In the genomic region with DNA sequence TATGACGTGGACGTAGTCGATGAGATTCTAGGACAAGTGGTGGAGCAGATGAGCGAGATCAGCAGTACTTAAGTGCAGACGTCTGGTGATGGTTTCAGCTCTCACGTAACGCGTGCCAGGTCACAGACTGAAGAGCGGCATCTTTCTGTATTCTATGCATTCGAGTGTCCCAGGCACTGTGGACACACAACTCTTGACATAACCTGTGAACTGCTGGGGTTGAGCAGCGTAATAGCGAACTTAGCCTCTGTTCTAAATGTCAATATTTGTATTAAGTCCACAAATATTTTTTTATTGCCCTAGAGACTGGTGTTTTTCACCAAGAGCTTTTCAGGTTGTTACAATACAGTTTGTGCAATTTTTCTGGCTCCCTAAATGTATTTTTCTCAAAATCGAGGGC, we compare ENCODE assay signal across 22 mouse cellular contexts. TPM values are rescaled to one million over a fixed set of nuclear protein-coding genes. Genes with fewer than 3 reads are reported as not detected.
DNase-seq lines count a peak whose midpoint lies in the region; ATAC-seq and TF ChIP-seq lines count a peak whose summit lies in the region.
"Had no signal": no experiment of that assay in that cellular context is flagged by ENCODE, and none has a peak within 500 bp of the region (broad histone marks: within the 10 kb centered on the region; RNA-seq: fewer than 3 reads in every experiment).

No protein-coding gene starts in this region.

- H3K36me3 ChIP-seq in liver, adult 2 months (ENCODE audit: control insufficient read depth, insufficient read depth, low read length), result peaks cover 44% of the 10 kb centered on the region
- peaks cover 69% of the 10 kb centered on the region for H3K36me3 ChIP-seq in liver, postnatal 0 days (replicated peaks; ENCODE audit: insufficient read depth, low read length)
- H3K36me3 ChIP-seq in liver, embryonic 11.5 days (ENCODE audit: control insufficient read depth, insufficient read depth, low read length), result peaks cover 34% of the 10 kb centered on the region

- no peak overlapping the region for H3K4me2 ChIP-seq in liver, postnatal 0 days (ENCODE audit: low read depth, low read length)
- H3K4me2 ChIP-seq in liver, embryonic 11.5 days, result no peak overlapping the region
- H3K4me2 ChIP-seq: embryonic facial prominence, embryonic 13.5 days; embryonic facial prominence, embryonic 15.5 days; forebrain, embryonic 12.5 days had no signal

- no peak for TF ChIP-seq CTCF in liver, adult 2 months (IDR thresholded peaks at IDR 0.05; ENCODE audit: low read depth, low read length)
- no peak for TF ChIP-seq CTCF in liver, postnatal 0 days (IDR thresholded peaks at IDR 0.05; ENCODE audit: low read depth)
- TF ChIP-seq CTCF in lung, adult 2 months (IDR thresholded peaks at IDR 0.05; ENCODE audit: insufficient read depth, low read length), result no peak

- 18% methylated on average over 13 of the region's 13 CpGs for WGBS in liver, adult 2 months
- WGBS in liver, postnatal 0 days (ENCODE audit: insufficient replicate concordance), result 80% methylated on average over 13 of the region's 13 CpGs
- 90% methylated on average over 13 of the region's 13 CpGs for WGBS in liver, embryonic 11.5 days
- 73% methylated on average over 13 of the region's 13 CpGs for WGBS in lung, adult 2 months

- H3K27me3 ChIP-seq in liver, adult 2 months (ENCODE audit: control insufficient read depth, insufficient read depth, low read length), result no peaks in the 10 kb centered on the region
- no peaks in the 10 kb centered on the region for H3K27me3 ChIP-seq in liver, postnatal 0 days (ENCODE audit: insufficient read depth, low read length)
- no peaks in the 10 kb centered on the region for H3K27me3 ChIP-seq in liver, embryonic 11.5 days (replicated peaks; ENCODE audit: control insufficient read depth, insufficient read depth, low read length)
- H3K27me3 ChIP-seq: embryonic facial prominence, embryonic 13.5 days; embryonic facial prominence, embryonic 15.5 days; forebrain, embryonic 12.5 days had no signal

- TF ChIP-seq EP300 in liver, postnatal 0 days (IDR thresholded peaks at IDR 0.05; ENCODE audit: low read depth), result no peak

- H3K4me3 ChIP-seq in liver, adult 2 months (ENCODE audit: insufficient read depth, low read depth, low read length), result no peak overlapping the region
- no peak overlapping the region for H3K4me3 ChIP-seq in liver, postnatal 0 days (ENCODE audit: low read depth, low read length)
- H3K4me3 ChIP-seq in liver, embryonic 11.5 days (ENCODE audit: low read depth, low read length), result no peak overlapping the region
- H3K4me3 ChIP-seq in lung, adult 2 months (replicated peaks; ENCODE audit: extremely low read depth, low read depth, low read length), result no peak overlapping the region
- H3K4me3 ChIP-seq: embryonic facial prominence, embryonic 13.5 days; embryonic facial prominence, embryonic 15.5 days; erythroblast, embryonic 14.5 days; forebrain, embryonic 10.5 days; forebrain, embryonic 12.5 days had no signal

- peak overlapping the region; percentile 60 for H3K27ac ChIP-seq in liver, adult 2 months (replicated peaks; ENCODE audit: insufficient read depth, low read depth, low read length)
- no peak overlapping the region for H3K27ac ChIP-seq in liver, postnatal 0 days (ENCODE audit: low read depth)
- no peak overlapping the region for H3K27ac ChIP-seq in liver, embryonic 11.5 days (ENCODE audit: low read depth, low read length)
- H3K27ac ChIP-seq: embryonic facial prominence, embryonic 13.5 days; embryonic facial prominence, embryonic 15.5 days; forebrain, embryonic 10.5 days; forebrain, embryonic 12.5 days had no signal

- DNase-seq in liver, adult 2 months (ENCODE audit: extremely low read depth, low read depth, low spot score), result peak; percentile 92
- DNase-seq in liver, result no peak
- DNase-seq in liver, postnatal 0 days, result no peak
- no peak for DNase-seq in liver, embryonic 11.5 days (ENCODE audit: low spot score)
- DNase-seq in lung, postnatal 25 days (ENCODE audit: low spot score), result peak; percentile 9
- DNase-seq in lung, adult 2 months, result no peak
- DNase-seq: adrenal gland, adult 2 months; adrenal gland, postnatal 10 days; adrenal gland, postnatal 25 days; cerebellum, adult 11 months; cerebellum, adult 18-20 months; cerebellum, adult 8-10 months; cerebellum, adult 9-11 months; cerebellum, postnatal 14 days; cerebellum, postnatal 36 days; embryo, embryonic 11 days had no signal

- H3K9me3 ChIP-seq in liver, postnatal 0 days (ENCODE audit: low read length), result no peaks in the 10 kb centered on the region
- H3K9me3 ChIP-seq in liver, embryonic 11.5 days (ENCODE audit: control insufficient read depth, low read length), result no peaks in the 10 kb centered on the region
- H3K9me3 ChIP-seq: embryonic facial prominence, embryonic 13.5 days; embryonic facial prominence, embryonic 15.5 days; forebrain, embryonic 10.5 days; forebrain, embryonic 12.5 days had no signal

- H3K4me1 ChIP-seq in liver, adult 2 months (ENCODE audit: control insufficient read depth, insufficient read depth, low read length), result peaks cover 11% of the 10 kb centered on the region
- 0 out of 2 replicates have a peak, but pooled peaks cover 2% of the 10 kb centered on the region for H3K4me1 ChIP-seq in liver, postnatal 0 days (ENCODE audit: insufficient read depth)
- no peaks in the 10 kb centered on the region for H3K4me1 ChIP-seq in liver, embryonic 11.5 days (replicated peaks; ENCODE audit: control insufficient read depth, insufficient read depth, low read length)
- H3K4me1 ChIP-seq in lung, adult 2 months (ENCODE audit: control insufficient read depth, insufficient read depth, low read length), result no peaks in the 10 kb centered on the region
- H3K4me1 ChIP-seq: embryonic facial prominence, embryonic 13.5 days; embryonic facial prominence, embryonic 15.5 days; forebrain, embryonic 10.5 days; forebrain, embryonic 12.5 days had no signal

- H3K9ac ChIP-seq in liver, adult 2 months (ENCODE audit: low read depth, low read length), result no peak overlapping the region
- no peak overlapping the region for H3K9ac ChIP-seq in liver, postnatal 0 days (replicated peaks)
- no peak overlapping the region for H3K9ac ChIP-seq in liver, embryonic 11.5 days (ENCODE audit: low read depth, low read length)
- H3K9ac ChIP-seq: embryonic facial prominence, embryonic 13.5 days; embryonic facial prominence, embryonic 15.5 days; forebrain, embryonic 12.5 days had no signal

- ATAC-seq in liver, postnatal 0 days, result peak; percentile 76
- ATAC-seq in liver, embryonic 11.5 days (replicated peaks; ENCODE audit: low FRiP score), result no peak
- ATAC-seq: forebrain, embryonic 14.5 days had no signal

- TF ChIP-seq POLR2A in liver, adult 2 months (IDR thresholded peaks at IDR 0.05; ENCODE audit: extremely low read depth, insufficient read depth, low read length), result no peak
- no peak for TF ChIP-seq POLR2A in lung, adult 2 months (IDR thresholded peaks at IDR 0.05; ENCODE audit: borderline replicate concordance, extremely low read depth, low read depth, low read length)

- no peaks in the 10 kb centered on the region for H3K79me2 ChIP-seq in liver, adult 2 months (ENCODE audit: control insufficient read depth, insufficient read depth, low read length)

RNA-seq across cellular contexts. Expression of a gene that starts 8.9 kb away (rescaled TPM):
- 1.6 and 3.0 TPM in 2 replicates for total RNA-seq in liver, adult 2 months (2014; rRNA removed)
- 0.81 and 1.1 TPM in 2 replicates for polyA plus RNA-seq in liver, adult 2 months (2012; rRNA removed)
- 17.2 and 18.9 TPM in 2 replicates for polyA plus RNA-seq in liver, postnatal 0 days (2015; fragmentation: Nextera tagmentation; extraction: Ambion mirVana)
- 86.3 and 96.0 TPM in 2 replicates for polyA plus RNA-seq in liver, embryonic 11.5 days (2014; fragmentation: Nextera tagmentation; extraction: Ambion mirVana)
- polyA plus RNA-seq in lung, adult 2 months (2012; rRNA removed), result 1.8 and 3.2 TPM in 2 replicates

RNA-seq across cellular contexts. Expression of a gene that starts 42.9 kb away (rescaled TPM):
- total RNA-seq in liver, adult 2 months (2014; rRNA removed), result 22.9 and 26.8 TPM in 2 replicates
- polyA plus RNA-seq in liver, adult 2 months (2012; rRNA removed), result 2.7 and 3.1 TPM in 2 replicates
- 11.7 and 12.3 TPM in 2 replicates for polyA plus RNA-seq in liver, postnatal 0 days (2015; fragmentation: Nextera tagmentation; extraction: Ambion mirVana)
- 37.0 and 37.6 TPM in 2 replicates for polyA plus RNA-seq in liver, embryonic 11.5 days (2014; fragmentation: Nextera tagmentation; extraction: Ambion mirVana)
- 6.1 and 10.7 TPM in 2 replicates for polyA plus RNA-seq in lung, adult 2 months (2012; rRNA removed)

Comparison
In these comparisons a context has a peak if more than half of its experiments do, and no peak if none do; other contexts are left out.
1. DNase-seq: peak in liver, adult 2 months (single experiment) and lung, postnatal 25 days (single experiment); none in liver (single experiment), liver, postnatal 0 days (single experiment), liver, embryonic 11.5 days (single experiment) and lung, adult 2 months (single experiment).